ENCODE assay signal across 10 mouse cellular contexts in the genomic region with DNA sequence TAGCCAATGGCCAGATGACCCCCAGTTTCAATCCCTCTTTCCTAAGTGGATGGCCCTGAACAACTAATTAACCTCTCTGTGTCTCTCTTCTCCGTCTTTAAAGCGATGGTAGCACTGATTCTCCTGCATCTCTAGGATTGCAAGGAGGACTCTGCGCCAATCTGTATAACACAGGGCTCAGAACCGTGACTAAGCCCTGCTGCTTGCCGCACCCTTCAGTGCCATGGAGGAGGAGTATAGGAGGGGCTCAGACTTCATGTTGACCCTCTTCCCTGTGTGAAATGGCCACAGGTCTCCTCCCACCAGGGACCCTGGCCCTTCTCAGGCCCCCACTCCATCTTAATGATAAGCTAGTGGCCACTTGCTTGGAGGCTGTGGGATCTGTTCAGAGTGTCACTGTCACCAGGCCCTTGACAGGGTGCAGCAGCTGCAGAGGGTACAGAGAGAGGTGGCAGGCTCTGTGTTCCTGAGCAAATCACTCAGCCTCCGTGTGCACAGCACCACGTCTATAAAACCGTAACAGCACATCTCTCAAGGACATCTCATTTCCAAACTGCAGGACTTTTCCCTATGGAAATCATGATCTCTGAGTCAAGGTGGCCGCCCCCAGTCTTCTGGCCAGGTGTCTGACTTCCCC. TPM values are rescaled to one million over a fixed set of nuclear protein-coding genes. Genes with fewer than 3 reads are reported as not detected.
A peak's percentile ranks its signal among the peaks of the same experiment; 100 is the strongest.
DNase-seq lines count a peak whose midpoint lies in the region; ATAC-seq and TF ChIP-seq lines count a peak whose summit lies in the region.
"Had no signal": no experiment of that assay in that cellular context is flagged by ENCODE, and none has a peak within 500 bp of the region (broad histone marks: within the 10 kb centered on the region; RNA-seq: fewer than 3 reads in every experiment).

No protein-coding gene starts in this region.

- H3K9ac ChIP-seq in kidney, postnatal 0 days (ENCODE audit: low read depth, low read length), result 0 out of 2 replicates have a peak overlapping the region, but pooled peaks have one; percentile 24
- H3K9ac ChIP-seq in embryonic facial prominence, embryonic 13.5 days, result peak overlapping the region; percentile 64
- peak overlapping the region; percentile 44; the same call in 1 of the 2 replicates for H3K9ac ChIP-seq in hindbrain, postnatal 0 days (replicated peaks; ENCODE audit: low read length)

- no peaks in the 10 kb centered on the region for H3K9me3 ChIP-seq in kidney, postnatal 0 days (replicated peaks; ENCODE audit: low read length)
- H3K9me3 ChIP-seq in embryonic facial prominence, embryonic 13.5 days, result no peaks in the 10 kb centered on the region
- no peaks in the 10 kb centered on the region for H3K9me3 ChIP-seq in hindbrain, postnatal 0 days (ENCODE audit: low read length)

- no peak for TF ChIP-seq POLR2A in myocyte (IDR thresholded peaks at IDR 0.05; ENCODE audit: insufficient read length, low read depth)

- H3K27ac ChIP-seq in kidney, postnatal 0 days, result no peak overlapping the region
- peak overlapping the region; percentile 71; the same call in 1 of the 2 replicates for H3K27ac ChIP-seq in embryonic facial prominence, embryonic 13.5 days
- peak overlapping the region; percentile 72 for H3K27ac ChIP-seq in hindbrain, postnatal 0 days

- peak overlapping the region; percentile 72 for H3K4me2 ChIP-seq in kidney, postnatal 0 days (ENCODE audit: low read length)
- H3K4me2 ChIP-seq in embryonic facial prominence, embryonic 13.5 days, result peak overlapping the region; percentile 81
- H3K4me2 ChIP-seq in hindbrain, postnatal 0 days (ENCODE audit: low read depth, low read length), result peak overlapping the region; percentile 84
- H3K4me2 ChIP-seq in myocyte (ENCODE audit: low read depth), result peak overlapping the region; percentile 67

- TF ChIP-seq CTCF in kidney, postnatal 0 days (IDR thresholded peaks at IDR 0.05; ENCODE audit: low read depth), result no peak
- TF ChIP-seq CTCF in hindbrain, postnatal 0 days (IDR thresholded peaks at IDR 0.05; ENCODE audit: low read depth), result no peak

- DNase-seq in kidney, postnatal 0 days (ENCODE audit: low spot score), result no peak
- DNase-seq in kidney, adult 9 months, result no peak
- no peak for DNase-seq in hindbrain, postnatal 0 days (ENCODE audit: low spot score)
- DNase-seq in layer of hippocampus, adult 11-12 months (ENCODE audit: low spot score), result no peak
- DNase-seq in layer of hippocampus, adult 9-11 months, result no peak

- H3K79me2 ChIP-seq in myocyte (ENCODE audit: control insufficient read depth, insufficient read depth), result no peaks in the 10 kb centered on the region

- 0 out of 2 replicates have a peak overlapping the region, but pooled peaks have one; percentile 31 for H3K4me3 ChIP-seq in kidney, postnatal 0 days (replicated peaks; ENCODE audit: low read depth, low read length)
- H3K4me3 ChIP-seq in embryonic facial prominence, embryonic 13.5 days, result peak overlapping the region; percentile 47
- H3K4me3 ChIP-seq in hindbrain, postnatal 0 days (ENCODE audit: low read length), result peak overlapping the region; percentile 38; the same call in 1 of the 2 replicates
- no peak overlapping the region for H3K4me3 ChIP-seq in myocyte

- WGBS in kidney, postnatal 0 days, result 57% methylated on average over 8 of the region's 9 CpGs
- 42% methylated on average over 9 of the region's 9 CpGs for WGBS in embryonic facial prominence, embryonic 13.5 days
- 30% methylated on average over 9 of the region's 9 CpGs for WGBS in hindbrain, postnatal 0 days

- H3K36me3 ChIP-seq in kidney, postnatal 0 days (ENCODE audit: insufficient read depth, low read length), result no peaks in the 10 kb centered on the region
- H3K36me3 ChIP-seq in embryonic facial prominence, embryonic 13.5 days, result no peaks in the 10 kb centered on the region
- H3K36me3 ChIP-seq in hindbrain, postnatal 0 days (ENCODE audit: insufficient read depth, low read length), result no peaks in the 10 kb centered on the region
- H3K36me3 ChIP-seq in myocyte (ENCODE audit: control insufficient read depth, insufficient read depth), result no peaks in the 10 kb centered on the region

- H3K27me3 ChIP-seq in kidney, postnatal 0 days (ENCODE audit: insufficient read depth, low read length), result no peaks in the 10 kb centered on the region
- peaks cover 7% of the 10 kb centered on the region; the same call in 1 of the 2 replicates for H3K27me3 ChIP-seq in embryonic facial prominence, embryonic 13.5 days
- no peaks in the 10 kb centered on the region for H3K27me3 ChIP-seq in hindbrain, postnatal 0 days (ENCODE audit: insufficient read depth, low read length)
- H3K27me3 ChIP-seq in myocyte (ENCODE audit: control insufficient read depth, insufficient read depth, insufficient read length), result no peaks in the 10 kb centered on the region
- H3K27me3 ChIP-seq: Patski had no signal

- ATAC-seq in kidney, postnatal 0 days (replicated peaks; ENCODE audit: low FRiP score, low read depth), result no peak
- ATAC-seq in embryonic facial prominence, embryonic 13.5 days (ENCODE audit: insufficient number of reproducible peaks, insufficient read depth, low FRiP score, low TSS enrichment, low read depth), result no peak
- ATAC-seq in hindbrain, postnatal 0 days, result peak; percentile 31; the same call in 1 of the 2 replicates
- no peak for ATAC-seq in erythroid progenitor cell, adult 5-6 weeks (replicated peaks; ENCODE audit: low FRiP score, poor library complexity, severe bottlenecking)
- ATAC-seq: Patski had no signal

- H3K4me1 ChIP-seq in kidney, postnatal 0 days (replicated peaks; ENCODE audit: insufficient read depth, low read length), result peaks cover 4% of the 10 kb centered on the region; the same call in 1 of the 2 replicates
- H3K4me1 ChIP-seq in embryonic facial prominence, embryonic 13.5 days, result peaks cover 42% of the 10 kb centered on the region
- peaks cover 13% of the 10 kb centered on the region for H3K4me1 ChIP-seq in hindbrain, postnatal 0 days (ENCODE audit: insufficient read depth, low read length)

- no peak overlapping the region for H3ac ChIP-seq in myocyte (ENCODE audit: control insufficient read depth, insufficient read length)

TF ChIP-seq in myocyte, 11 proteins besides CTCF, POLR2A, EP300 and RAD21:
- TF ChIP-seq USF1 (IDR thresholded peaks at IDR 0.05; ENCODE audit: low read depth) (no peak), TCF12 (IDR thresholded peaks at IDR 0.05; ENCODE audit: insufficient read depth, poor library complexity, severe bottlenecking) (no peak), CEBPB (IDR thresholded peaks at IDR 0.05; ENCODE audit: insufficient read depth, poor library complexity, severe bottlenecking) (no peak), TCF3 (IDR thresholded peaks at IDR 0.05; ENCODE audit: insufficient read length, low read depth) (no peak), MYOG (IDR thresholded peaks at IDR 0.05; ENCODE audit: control insufficient read depth in 1 of 3, insufficient read depth in 1 of 3, insufficient read length in 2 of 3, low read depth in 2 of 3) (peak in 1 of 3 experiments; percentile 50), SRF (IDR thresholded peaks at IDR 0.05; ENCODE audit: control insufficient read depth, insufficient read length, low read depth) (no peak), POLR2AphosphoS2 (IDR thresholded peaks at IDR 0.05; ENCODE audit: insufficient read length, low read depth) (no peak), E2F4 (IDR thresholded peaks at IDR 0.05; ENCODE audit: insufficient read depth) (no peak), MAX (IDR thresholded peaks at IDR 0.05; ENCODE audit: low read depth) (no peak), MYOD1 (IDR thresholded peaks at IDR 0.05; ENCODE audit: control insufficient read depth in 1 of 3, insufficient read length in 2 of 3, low read depth in 2 of 3) (peak; percentile 80 to 90 (median 89)), REST (IDR thresholded peaks at IDR 0.05; ENCODE audit: insufficient read depth, insufficient read length) (no peak)
TF ChIP-seq in myocyte: peak in this region for 2.

RNA-seq across cellular contexts. Expression of a gene that starts 51.6 kb away (rescaled TPM):
- polyA plus RNA-seq in kidney, postnatal 0 days (2015; fragmentation: Nextera tagmentation; extraction: Ambion mirVana), result 3.8 and 4.2 TPM in 2 replicates
- 6.3 and 6.6 TPM in 2 replicates for polyA plus RNA-seq in embryonic facial prominence, embryonic 13.5 days (2015; fragmentation: Nextera tagmentation; extraction: Ambion mirVana)
- 19.9 and 20.2 TPM in 2 replicates for total RNA-seq in hindbrain, postnatal 0 days (2014; rRNA removed)
- polyA plus RNA-seq in hindbrain, postnatal 0 days (2015; fragmentation: Nextera tagmentation; extraction: Ambion mirVana), result 11.1 and 11.6 TPM in 2 replicates
- polyA plus RNA-seq in myocyte (2012; fragmentation: generic; extraction: Trizol), result 0.01 TPM
- not detected in 2 replicates for total RNA-seq in erythroid progenitor cell, adult 5-6 weeks (2015; ENCODE audit: low replicate concordance)
- not detected in 2 replicates for total RNA-seq in erythroid progenitor cell, adult 5-6 weeks (2017; ENCODE audit: low replicate concordance)
- total RNA-seq: common myeloid progenitor, adult 5-6 weeks had no signal

RNA-seq across cellular contexts. Expression of a gene that starts 51.7 kb away (rescaled TPM):
- 8.5 and 10.2 TPM in 2 replicates for polyA plus RNA-seq in kidney, postnatal 0 days (2015; fragmentation: Nextera tagmentation; extraction: Ambion mirVana)
- polyA plus RNA-seq in embryonic facial prominence, embryonic 13.5 days (2015; fragmentation: Nextera tagmentation; extraction: Ambion mirVana), result 8.3 and 9.6 TPM in 2 replicates
- total RNA-seq in hindbrain, postnatal 0 days (2014; rRNA removed), result 7.2 and 9.4 TPM in 2 replicates
- polyA plus RNA-seq in hindbrain, postnatal 0 days (2015; fragmentation: Nextera tagmentation; extraction: Ambion mirVana), result 4.5 and 6.1 TPM in 2 replicates
- 4.1 TPM for polyA plus RNA-seq in myocyte (2012; fragmentation: generic; extraction: Trizol)
- total RNA-seq in erythroid progenitor cell, adult 5-6 weeks (2015; ENCODE audit: low replicate concordance), result 8.3 and 15.5 TPM in 2 replicates
- 10.1 and 27.7 TPM in 2 replicates for total RNA-seq in erythroid progenitor cell, adult 5-6 weeks (2017; ENCODE audit: low replicate concordance)
